ENCODE assay signal across 29 mouse cellular contexts in genomic region chr2:52717076-52717475, GRCm38 (mm10). TPM values are rescaled to one million over a fixed set of nuclear protein-coding genes. Genes with fewer than 3 reads are reported as not detected.
"Had no signal": no experiment of that assay in that cellular context is flagged by ENCODE, and none has a peak within 500 bp of the region (broad histone marks: within the 10 kb centered on the region; RNA-seq: fewer than 3 reads in every experiment).

No protein-coding gene starts in this region.

- DNase-seq: cerebellum, adult 18-20 months; cerebellum, adult 2 months; cerebellum, adult 8-10 months; cerebellum, adult 9-10 months; cerebellum, adult 9-11 months; cerebellum, postnatal 10 days; cerebellum, postnatal 14 days; cerebellum, postnatal 25 days; cerebellum, postnatal 36 days; embryo, embryonic 11 days; forebrain, postnatal 0 days; gastrocnemius, adult 2 months; gastrocnemius, postnatal 10 days; gastrocnemius, postnatal 14 days; gastrocnemius, postnatal 25 days; gastrocnemius, postnatal 36 days had no signal

- H3K9me3 ChIP-seq: embryonic facial prominence, embryonic 10.5 days; embryonic facial prominence, embryonic 12.5 days; embryonic facial prominence, embryonic 13.5 days; embryonic facial prominence, embryonic 15.5 days; forebrain, embryonic 10.5 days; forebrain, embryonic 12.5 days; forebrain, embryonic 13.5 days; forebrain, embryonic 15.5 days had no signal

- ATAC-seq: forebrain, embryonic 13.5 days; forebrain, embryonic 14.5 days; forebrain, embryonic 15.5 days; forebrain, embryonic 16.5 days; forebrain, postnatal 0 days had no signal

- H3K27ac ChIP-seq: embryonic facial prominence, embryonic 10.5 days; embryonic facial prominence, embryonic 12.5 days; embryonic facial prominence, embryonic 13.5 days; embryonic facial prominence, embryonic 15.5 days; forebrain, embryonic 10.5 days; forebrain, embryonic 12.5 days; forebrain, embryonic 13.5 days; forebrain, embryonic 15.5 days; gastrocnemius, adult 2 months had no signal

- H3K9ac ChIP-seq: embryonic facial prominence, embryonic 12.5 days; embryonic facial prominence, embryonic 13.5 days; embryonic facial prominence, embryonic 15.5 days; forebrain, embryonic 12.5 days; forebrain, embryonic 13.5 days; forebrain, embryonic 15.5 days; forebrain, postnatal 0 days had no signal

- H3K27me3 ChIP-seq: embryonic facial prominence, embryonic 12.5 days; embryonic facial prominence, embryonic 13.5 days; embryonic facial prominence, embryonic 15.5 days; forebrain, embryonic 12.5 days; forebrain, embryonic 13.5 days; forebrain, embryonic 15.5 days had no signal

- H3K4me2 ChIP-seq: embryonic facial prominence, embryonic 12.5 days; embryonic facial prominence, embryonic 13.5 days; embryonic facial prominence, embryonic 15.5 days; forebrain, embryonic 12.5 days; forebrain, embryonic 13.5 days; forebrain, embryonic 15.5 days had no signal

- H3K4me1 ChIP-seq: embryonic facial prominence, embryonic 12.5 days had no signal

- H3K4me3 ChIP-seq: embryonic facial prominence, embryonic 10.5 days; embryonic facial prominence, embryonic 12.5 days; embryonic facial prominence, embryonic 13.5 days; embryonic facial prominence, embryonic 15.5 days; erythroblast, embryonic 14.5 days; forebrain, embryonic 10.5 days; forebrain, embryonic 12.5 days; forebrain, embryonic 13.5 days; forebrain, embryonic 15.5 days; gastrocnemius, adult 2 months had no signal

RNA-seq across cellular contexts. Expression of gene Cacnb4, which starts 40.4 kb away (rescaled TPM):
- total RNA-seq: common myeloid progenitor, adult 5-6 weeks; granulocyte monocyte progenitor cell, adult 5-6 weeks had no signal
- polyA plus RNA-seq: erythroblast, embryonic 14.5 days had no signal
